Mouse (Mus musculus) cerebellum, adult 2 months (tissue): Measurements from ENCODE around the gene Hfe2.

Source experiments
- CTCF ChIP-seq: fragments of 200-500 bp; IDR thresholded peaks from 2 replicates; pipeline ENCODE4 v1.5.1; 2011; ENCODE audit warnings: low read depth, mild to moderate bottlenecking, control low read depth, low read length, moderate library complexity, borderline replicate concordance; ENCODE audit not compliant: insufficient read depth
- POLR2A ChIP-seq: fragments of 200-500 bp; IDR thresholded peaks from 2 replicates; pipeline ENCODE4 v1.6.1; 2011; ENCODE audit warnings: low read length, control low read depth, borderline replicate concordance; ENCODE audit not compliant: insufficient read depth

DNA sequence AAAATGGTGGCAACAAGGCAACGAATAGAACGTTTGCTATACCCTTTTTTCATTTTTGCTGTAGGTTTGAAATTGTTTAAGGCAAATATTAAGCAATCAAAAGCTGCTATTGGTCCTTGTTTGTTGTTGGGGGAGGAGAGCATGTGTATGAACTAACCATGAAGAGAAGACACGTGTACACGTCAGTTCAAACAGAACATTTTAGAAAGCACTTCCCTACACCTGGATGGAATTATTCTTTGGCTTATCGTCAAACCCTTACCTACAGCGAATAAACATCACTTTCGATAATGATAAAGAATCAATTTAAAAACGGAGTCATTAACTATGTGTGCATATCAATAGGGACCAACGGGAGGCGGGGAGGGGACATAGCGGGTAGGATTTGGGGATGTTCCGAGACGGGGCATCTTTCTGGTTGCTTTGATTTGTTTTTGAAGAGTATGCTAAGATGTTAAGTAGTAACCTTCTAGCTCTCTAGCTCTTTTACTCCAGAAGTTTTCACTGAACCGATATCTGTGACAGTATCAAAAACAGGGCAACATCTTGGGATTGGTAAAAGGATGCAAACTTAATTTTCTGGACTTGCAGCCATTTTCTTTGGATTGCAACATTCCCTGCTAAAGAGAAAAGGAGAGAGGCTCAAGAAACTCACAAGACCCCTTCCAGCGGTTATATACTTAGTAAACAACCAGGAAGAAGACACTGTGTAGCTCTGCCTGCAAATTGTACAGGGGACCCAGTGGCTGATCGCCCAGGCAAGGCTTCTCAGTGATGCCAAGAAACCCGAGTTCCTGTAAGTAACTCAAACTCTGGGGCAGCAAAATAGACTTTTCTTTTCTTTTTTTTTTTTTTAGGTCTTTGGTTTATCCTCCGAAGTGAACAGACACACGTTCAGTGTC, 22.5 kb upstream of the Hfe2 start:
- no peak for TF ChIP-seq CTCF
- no peak for TF ChIP-seq POLR2A
